Mouse (Mus musculus) hindbrain, embryonic 10.5 days (tissue): Measurements from ENCODE around the gene Gabbr2. TPM values are rescaled to one million over a fixed set of nuclear protein-coding genes. Genes with fewer than 3 reads are reported as not detected.

Source experiments
- DNase-seq: peaks from one replicate; pipeline ENCODE4 v3.0.0-alpha.2; 2017; ENCODE audit warnings: low spot score
- H3K27ac ChIP-seq: fragments of 300-500 bp; sonication (generic); 2 replicates; pipeline ENCODE4 v1.5.1; 2016; ENCODE audit warnings: mild to moderate bottlenecking, moderate library complexity
- H3K27me3 ChIP-seq: fragments of 300-500 bp; sonication (generic); 2 replicates; pipeline ENCODE4 v1.6.1; 2016; ENCODE audit warnings: mild to moderate bottlenecking; ENCODE audit not compliant: poor library complexity, insufficient read depth, severe bottlenecking
- H3K36me3 ChIP-seq: fragments of 300-500 bp; sonication (generic); 2 replicates; pipeline ENCODE4 v1.6.1; 2016; ENCODE audit warnings: mild to moderate bottlenecking, moderate library complexity
- H3K4me1 ChIP-seq: fragments of 300-500 bp; sonication (generic); replicated peaks from 2 replicates; pipeline ENCODE4 v1.6.1; 2016; ENCODE audit warnings: mild to moderate bottlenecking
- H3K4me3 ChIP-seq: fragments of 300-500 bp; sonication (generic); 2 replicates; pipeline ENCODE4 v1.5.1; 2016; ENCODE audit warnings: mild to moderate bottlenecking, moderate library complexity
- H3K9me3 ChIP-seq: fragments of 300-500 bp; sonication (generic); 2 replicates; pipeline ENCODE4 v1.6.1; 2016; ENCODE audit warnings: mild to moderate bottlenecking, moderate library complexity
- WGBS: fragments of 180-500 bp; shearing (Covaris S2); methylation state at CpG from one replicate; pipeline ENCODE4 v1.1.7; 2016; 5-methylcytosine and 5-hydroxymethylcytosine counted together
- polyA plus RNA-seq: library from polyadenylated mRNA; unstranded; fragments of >200 nt; fragmentation: Nextera tagmentation; extraction: Ambion mirVana; gene quantifications from 2 replicates; pipeline ENCODE4 v1.2.1, GENCODE M21; 2016

Gabbr2 gene
- polyA plus RNA-seq, 1 experiment from 2014 or later = 0.27 TPM

DNA sequence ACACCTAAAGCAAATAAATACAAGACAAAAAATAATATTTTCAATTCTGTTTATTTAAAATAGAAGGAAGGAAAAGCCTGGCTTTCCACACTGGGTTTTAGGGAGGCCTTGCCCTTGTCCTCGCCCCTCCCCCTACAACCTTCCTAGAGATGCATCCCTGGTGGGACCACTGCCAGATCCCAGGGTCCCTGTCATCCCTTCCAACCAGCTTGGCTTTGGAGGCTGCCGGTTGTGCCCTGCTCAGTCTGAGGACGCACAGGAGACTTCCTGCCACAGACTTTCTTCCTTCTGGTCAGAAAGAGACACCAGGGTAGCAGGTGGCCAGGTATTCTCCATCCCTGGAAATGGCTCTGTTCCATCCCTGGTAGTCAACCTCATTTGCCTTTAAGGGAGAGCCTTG lies 57.4 kb downstream of the Gabbr2 start:
- Histone ChIP-seq H3K4me3 (no peak overlapping the region), H3K4me1 (peaks cover 24% of the 10 kb centered on the region), H3K27ac (no peak overlapping the region), H3K27me3 (no peaks in the 10 kb centered on the region; the same call in 1 of the 2 replicates), H3K36me3 (no peaks in the 10 kb centered on the region), H3K9me3 (no peaks in the 10 kb centered on the region)
- WGBS = 80% methylated on average over 3 of the region's 3 CpGs
- no peak for DNase-seq

GRCm38 (mm10) chr4:46933590-46933989 lies 58.1 kb downstream of the Gabbr2 start:
- peaks cover 24% of the 10 kb centered on the region for H3K4me1 ChIP-seq
- no peaks in the 10 kb centered on the region for H3K36me3 ChIP-seq
- H3K27ac ChIP-seq = no peak overlapping the region
- H3K9me3 ChIP-seq = no peaks in the 10 kb centered on the region
- H3K4me3 ChIP-seq = no peak overlapping the region
- no peak for DNase-seq
- WGBS = 83% methylated on average over 2 of the region's 2 CpGs
- H3K27me3 ChIP-seq = no peaks in the 10 kb centered on the region; the same call in 1 of the 2 replicates

GRCm38 (mm10) chr4:46931706-46932397 lies 59.8 kb downstream of the Gabbr2 start:
- Histone ChIP-seq H3K4me1 (peaks cover 24% of the 10 kb centered on the region), H3K36me3 (no peaks in the 10 kb centered on the region), H3K4me3 (no peak overlapping the region), H3K27ac (no peak overlapping the region), H3K27me3 (no peaks in the 10 kb centered on the region; the same call in 1 of the 2 replicates), H3K9me3 (no peaks in the 10 kb centered on the region)
- 54% methylated on average over 9 of the region's 9 CpGs for WGBS
- DNase-seq = no peak

- no peaks in the 10 kb centered on the region for H3K36me3 ChIP-seq
- H3K9me3 ChIP-seq = no peaks in the 10 kb centered on the region
- no peak for DNase-seq
- no peak overlapping the region for H3K4me3 ChIP-seq
- peaks cover 8% of the 10 kb centered on the region for H3K4me1 ChIP-seq
- 60% methylated on average over 3 of the region's 3 CpGs for WGBS
- no peaks in the 10 kb centered on the region; the same call in 1 of the 2 replicates for H3K27me3 ChIP-seq
- H3K27ac ChIP-seq = no peak overlapping the region
These were observed 63.6 kb downstream of the Gabbr2 start for GRCm38 (mm10) chr4:46928112-46928511.

DNA sequence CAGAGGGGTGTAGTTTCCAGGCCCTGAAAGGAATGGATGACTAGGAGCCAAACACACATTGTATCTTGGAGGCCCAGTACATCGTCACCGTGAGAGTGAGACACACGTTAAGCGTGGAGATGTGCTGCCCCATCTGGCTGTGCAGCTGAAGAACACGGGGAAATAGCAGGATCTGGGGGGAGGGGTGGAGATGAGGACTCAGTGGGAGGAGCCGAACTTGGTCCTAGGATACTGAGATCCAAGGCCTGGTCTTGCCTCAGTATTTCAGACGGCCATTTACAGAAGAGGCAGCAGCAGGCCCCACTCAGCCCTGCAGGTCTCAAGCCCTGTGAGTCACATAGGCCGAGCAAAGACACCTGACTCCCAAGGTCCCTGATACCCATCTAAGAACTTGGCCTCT lies 72.5 kb downstream of the Gabbr2 start:
- H3K36me3 ChIP-seq = no peaks in the 10 kb centered on the region
- no peak overlapping the region for H3K4me3 ChIP-seq
- 60% methylated on average over 8 of the region's 8 CpGs for WGBS
- H3K27me3 ChIP-seq = no peaks in the 10 kb centered on the region
- peaks cover 22% of the 10 kb centered on the region for H3K4me1 ChIP-seq
- no peaks in the 10 kb centered on the region for H3K9me3 ChIP-seq
- DNase-seq = peak; percentile 27
- 0 out of 2 replicates have a peak overlapping the region, but pooled peaks have one; percentile 40 for H3K27ac ChIP-seq

DNA sequence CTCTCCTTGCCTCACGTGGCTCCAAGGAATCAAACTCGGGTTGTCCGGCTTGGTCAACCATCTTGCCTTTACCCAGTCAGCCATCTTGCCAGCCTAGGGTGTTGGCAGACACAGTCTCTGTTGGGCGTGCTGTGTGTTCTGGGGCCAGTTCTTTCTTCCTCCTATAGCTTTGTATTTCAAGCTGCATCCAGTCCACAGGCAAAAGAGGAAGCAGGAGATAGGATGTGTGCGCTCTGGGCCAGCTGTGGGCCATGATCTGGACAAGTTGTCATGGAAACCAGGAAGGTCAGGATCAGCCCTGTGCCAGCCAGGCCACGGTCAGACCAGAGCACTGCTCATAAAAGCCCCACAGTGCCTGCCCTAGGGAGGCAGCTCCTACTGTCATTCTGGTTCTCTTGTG lies 74.9 kb downstream of the Gabbr2 start:
- Histone ChIP-seq H3K27me3 (no peaks in the 10 kb centered on the region), H3K36me3 (no peaks in the 10 kb centered on the region), H3K9me3 (no peaks in the 10 kb centered on the region), H3K4me1 (peaks cover 22% of the 10 kb centered on the region), H3K4me3 (no peak overlapping the region), H3K27ac (no peak overlapping the region)
- no peak for DNase-seq
- WGBS = 84% methylated on average over 6 of the region's 6 CpGs

- peaks cover 22% of the 10 kb centered on the region for H3K4me1 ChIP-seq
- H3K36me3 ChIP-seq = no peaks in the 10 kb centered on the region
- 94% methylated on average over 12 of the region's 12 CpGs for WGBS
- DNase-seq = no peak
- H3K4me3 ChIP-seq = no peak overlapping the region
- H3K27me3 ChIP-seq = no peaks in the 10 kb centered on the region
- H3K9me3 ChIP-seq = no peaks in the 10 kb centered on the region
- no peak overlapping the region for H3K27ac ChIP-seq
These were observed 75.7 kb downstream of the Gabbr2 start for GRCm38 (mm10) chr4:46915934-46916333.

DNA sequence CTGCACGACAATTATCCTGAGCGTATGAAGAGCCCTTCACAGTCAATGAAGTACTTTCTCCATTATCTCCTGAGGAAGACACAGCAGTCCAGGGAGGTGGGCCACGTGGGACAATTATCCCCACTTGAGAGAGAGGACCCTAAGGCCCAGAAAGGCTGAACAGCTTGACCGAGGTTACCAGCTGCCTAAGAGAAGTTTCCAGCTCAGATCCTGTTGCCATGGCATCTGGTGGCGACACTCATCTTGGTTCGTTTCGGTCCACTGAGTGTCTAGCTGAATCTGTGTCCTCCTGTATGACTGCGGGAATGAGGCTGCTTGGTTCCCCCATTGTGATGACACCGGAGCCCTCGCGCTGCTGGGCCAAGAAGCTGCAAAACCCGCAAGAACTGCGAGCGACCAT lies 76.2 kb downstream of the Gabbr2 start:
- DNase-seq = no peak
- no peaks in the 10 kb centered on the region for H3K36me3 ChIP-seq
- WGBS = 75% methylated on average over 14 of the region's 14 CpGs

DNA sequence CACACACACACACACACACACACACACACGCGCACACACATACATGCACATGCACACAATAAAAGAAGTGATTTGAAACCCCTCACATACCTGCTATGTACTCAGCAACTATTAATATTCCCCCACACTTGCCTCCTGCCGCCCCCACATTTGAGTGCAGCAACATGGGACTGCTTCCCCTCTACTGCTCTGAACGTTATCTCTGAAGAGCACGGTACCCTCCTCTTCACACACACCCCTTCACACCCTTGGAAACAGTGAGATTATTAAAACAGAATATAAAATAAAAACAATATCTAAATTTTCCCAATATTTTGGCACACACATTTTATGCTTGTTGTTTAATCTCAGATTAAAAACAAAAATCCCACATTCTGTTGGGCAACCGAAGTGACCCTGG lies 77.1 kb downstream of the Gabbr2 start:
- no peak for DNase-seq
- no peaks in the 10 kb centered on the region for H3K27me3 ChIP-seq
- no peak overlapping the region for H3K4me3 ChIP-seq
- no peaks in the 10 kb centered on the region for H3K36me3 ChIP-seq
- WGBS = 93% methylated on average over 6 of the region's 6 CpGs
- H3K4me1 ChIP-seq = peaks cover 21% of the 10 kb centered on the region
- no peak overlapping the region for H3K27ac ChIP-seq
- H3K9me3 ChIP-seq = peaks cover 6% of the 10 kb centered on the region; the same call in 1 of the 2 replicates

More for the DNA sequence above, 76.2 kb downstream of the Gabbr2 start:
- Histone ChIP-seq H3K4me3 (no peak overlapping the region), H3K27ac (no peak overlapping the region), H3K27me3 (no peaks in the 10 kb centered on the region), H3K4me1 (peaks cover 22% of the 10 kb centered on the region), H3K9me3 (no peaks in the 10 kb centered on the region)

GRCm38 (mm10) chr4:46906036-46906691 lies 85.5 kb downstream of the Gabbr2 start:
- Histone ChIP-seq H3K27me3 (no peaks in the 10 kb centered on the region), H3K9me3 (peaks cover 19% of the 10 kb centered on the region; the same call in 1 of the 2 replicates), H3K36me3 (no peaks in the 10 kb centered on the region), H3K27ac (no peak overlapping the region), H3K4me1 (no peaks in the 10 kb centered on the region), H3K4me3 (no peak overlapping the region)
- no peak for DNase-seq
- 83% methylated on average over 3 of the region's 3 CpGs for WGBS

DNA sequence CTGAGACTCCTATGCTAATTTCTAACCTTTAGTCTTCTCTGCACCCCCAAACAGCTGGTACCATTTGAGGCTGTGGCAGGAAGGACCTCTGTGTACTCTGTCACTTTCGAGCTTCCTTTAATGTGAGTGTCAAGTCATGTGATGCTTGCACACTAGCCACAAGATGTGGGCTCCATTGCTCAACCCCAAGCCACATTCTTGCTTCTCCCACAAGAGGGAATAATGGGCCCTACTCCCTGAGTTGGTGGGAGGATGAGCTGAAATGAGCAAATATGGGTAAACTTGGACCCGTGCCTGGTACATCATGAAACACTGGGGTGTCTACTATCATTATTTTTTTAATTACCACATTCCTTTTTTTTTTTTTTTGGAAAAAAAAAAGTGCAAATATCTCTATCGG lies 86.5 kb downstream of the Gabbr2 start:
- Histone ChIP-seq H3K27ac (no peak overlapping the region), H3K27me3 (no peaks in the 10 kb centered on the region), H3K4me3 (no peak overlapping the region), H3K9me3 (peaks cover 18% of the 10 kb centered on the region; the same call in 1 of the 2 replicates), H3K36me3 (no peaks in the 10 kb centered on the region), H3K4me1 (no peaks in the 10 kb centered on the region)
- 77% methylated on average over 3 of the region's 3 CpGs for WGBS
- DNase-seq = no peak

GRCm38 (mm10) chr4:46904129-46904528 lies 87.5 kb downstream of the Gabbr2 start:
- Histone ChIP-seq H3K4me3 (no peak overlapping the region), H3K27ac (no peak overlapping the region), H3K4me1 (no peaks in the 10 kb centered on the region), H3K9me3 (peaks cover 8% of the 10 kb centered on the region; the same call in 1 of the 2 replicates), H3K36me3 (no peaks in the 10 kb centered on the region), H3K27me3 (no peaks in the 10 kb centered on the region)
- DNase-seq = no peak
- 92% methylated on average over 12 of the region's 12 CpGs for WGBS

- 71% methylated on average over 4 of the region's 4 CpGs for WGBS
- Histone ChIP-seq H3K36me3 (no peaks in the 10 kb centered on the region), H3K4me1 (peaks cover 25% of the 10 kb centered on the region), H3K4me3 (no peak overlapping the region), H3K27me3 (no peaks in the 10 kb centered on the region), H3K27ac (no peak overlapping the region), H3K9me3 (no peaks in the 10 kb centered on the region)
- no peak for DNase-seq
These were observed 93.1 kb downstream of the Gabbr2 start for GRCm38 (mm10) chr4:46898546-46898945.
